ENCODE assay signal across 23 mouse cellular contexts in genomic region chr13:38128246-38128645, GRCm38 (mm10). TPM values are rescaled to one million over a fixed set of nuclear protein-coding genes. Genes with fewer than 3 reads are reported as not detected.
A peak's percentile ranks its signal among the peaks of the same experiment; 100 is the strongest.
DNase-seq lines count a peak whose midpoint lies in the region; ATAC-seq lines count a peak whose summit lies in the region.
"Had no signal": no experiment of that assay in that cellular context is flagged by ENCODE, and none has a peak within 500 bp of the region (broad histone marks: within the 10 kb centered on the region; RNA-seq: fewer than 3 reads in every experiment).

No protein-coding gene starts in this region.

- WGBS in heart, embryonic 15.5 days = 30% methylated on average over 3 of the region's 3 CpGs

- ATAC-seq in heart, embryonic 15.5 days (replicated peaks; ENCODE audit: insufficient number of reproducible peaks, insufficient read depth, low FRiP score, low read depth) = no peak
- ATAC-seq: forebrain, embryonic 14.5 days; midbrain, embryonic 15.5 days had no signal

- H3K4me3 ChIP-seq in heart, embryonic 15.5 days = no peak overlapping the region
- H3K4me3 ChIP-seq: heart, adult 2 months; limb, embryonic 12.5 days; liver, embryonic 15.5 days; megakaryocyte, embryonic 14.5 days; midbrain, embryonic 15.5 days; neural tube, embryonic 15.5 days had no signal

- no peaks in the 10 kb centered on the region for H3K36me3 ChIP-seq in heart, embryonic 15.5 days
- H3K36me3 ChIP-seq: limb, embryonic 12.5 days; liver, embryonic 15.5 days; midbrain, embryonic 15.5 days; neural tube, embryonic 15.5 days had no signal

- H3K27me3 ChIP-seq in heart, embryonic 15.5 days = no peaks in the 10 kb centered on the region
- H3K27me3 ChIP-seq: limb, embryonic 12.5 days; liver, embryonic 15.5 days; midbrain, embryonic 15.5 days; neural tube, embryonic 15.5 days had no signal

- H3K9ac ChIP-seq in heart, embryonic 15.5 days = no peak overlapping the region
- H3K9ac ChIP-seq: limb, embryonic 12.5 days; liver, embryonic 15.5 days; midbrain, embryonic 15.5 days; neural tube, embryonic 15.5 days had no signal

- intact Hi-C loops in heart, postnatal 10 days (cut with DNase I) = no loop called here

- DNase-seq in heart, postnatal 10 days = no peak
- peak; percentile 29 for DNase-seq in urinary bladder, postnatal 14 days (ENCODE audit: low spot score)
- DNase-seq in urinary bladder, postnatal 4 days (ENCODE audit: low spot score in 2 of 2) = no peak
- DNase-seq in lung, postnatal 10 days = peak; percentile 5
- DNase-seq in yolk sac, embryonic 10.5 days (ENCODE audit: low spot score) = peak; percentile 73
- DNase-seq in layer of hippocampus, adult 9-11 months = no peak
- DNase-seq: adrenal gland, postnatal 36 days; cerebellum, adult 11-12 months; cerebellum, postnatal 14 days; gastrocnemius, postnatal 10 days; heart, adult 2 months; kidney, adult 8-10 months; kidney, postnatal 36 days; right cerebral cortex, postnatal 14 days; thymus, adult 2 months had no signal

- no peaks in the 10 kb centered on the region for H3K9me3 ChIP-seq in heart, embryonic 15.5 days (replicated peaks)
- H3K9me3 ChIP-seq: limb, embryonic 12.5 days; liver, embryonic 15.5 days; megakaryocyte, embryonic 14.5 days; midbrain, embryonic 15.5 days; neural tube, embryonic 15.5 days had no signal

- peaks cover 29% of the 10 kb centered on the region for H3K4me1 ChIP-seq in heart, embryonic 15.5 days (replicated peaks)
- H3K4me1 ChIP-seq: limb, embryonic 12.5 days; liver, embryonic 15.5 days; midbrain, embryonic 15.5 days; neural tube, embryonic 15.5 days had no signal

- H3K4me2 ChIP-seq in heart, embryonic 15.5 days = no peak overlapping the region
- H3K4me2 ChIP-seq: limb, embryonic 12.5 days; liver, embryonic 15.5 days; midbrain, embryonic 15.5 days; neural tube, embryonic 15.5 days had no signal

- H3K27ac ChIP-seq in heart, embryonic 15.5 days = peak overlapping the region; percentile 35
- H3K27ac ChIP-seq: heart, adult 2 months; limb, embryonic 12.5 days; liver, embryonic 15.5 days; midbrain, embryonic 15.5 days; neural tube, embryonic 15.5 days had no signal

RNA-seq across cellular contexts. Expression of gene Dsp, which starts 22.8 kb away (rescaled TPM):
- 35.1 and 35.2 TPM in 2 replicates for polyA plus RNA-seq in heart, embryonic 15.5 days (2015; fragmentation: Nextera tagmentation; extraction: Ambion mirVana)
- 100 to 1,000 TPM; 350 to 415 TPM for total RNA-seq in heart, postnatal 10 days (2021)
- polyA plus RNA-seq: C2C12 had no signal

Comparison
In these comparisons a context has a peak if more than half of its experiments do, and no peak if none do; other contexts are left out.
1. DNase-seq: peak in urinary bladder, postnatal 14 days (single experiment), lung, postnatal 10 days (single experiment) and yolk sac, embryonic 10.5 days (single experiment); none in heart, postnatal 10 days (0 of 2), urinary bladder, postnatal 4 days (0 of 2) and layer of hippocampus, adult 9-11 months (single experiment).